Comparison of ENCODE assay signal across 16 mouse cellular contexts in the genomic region with DNA sequence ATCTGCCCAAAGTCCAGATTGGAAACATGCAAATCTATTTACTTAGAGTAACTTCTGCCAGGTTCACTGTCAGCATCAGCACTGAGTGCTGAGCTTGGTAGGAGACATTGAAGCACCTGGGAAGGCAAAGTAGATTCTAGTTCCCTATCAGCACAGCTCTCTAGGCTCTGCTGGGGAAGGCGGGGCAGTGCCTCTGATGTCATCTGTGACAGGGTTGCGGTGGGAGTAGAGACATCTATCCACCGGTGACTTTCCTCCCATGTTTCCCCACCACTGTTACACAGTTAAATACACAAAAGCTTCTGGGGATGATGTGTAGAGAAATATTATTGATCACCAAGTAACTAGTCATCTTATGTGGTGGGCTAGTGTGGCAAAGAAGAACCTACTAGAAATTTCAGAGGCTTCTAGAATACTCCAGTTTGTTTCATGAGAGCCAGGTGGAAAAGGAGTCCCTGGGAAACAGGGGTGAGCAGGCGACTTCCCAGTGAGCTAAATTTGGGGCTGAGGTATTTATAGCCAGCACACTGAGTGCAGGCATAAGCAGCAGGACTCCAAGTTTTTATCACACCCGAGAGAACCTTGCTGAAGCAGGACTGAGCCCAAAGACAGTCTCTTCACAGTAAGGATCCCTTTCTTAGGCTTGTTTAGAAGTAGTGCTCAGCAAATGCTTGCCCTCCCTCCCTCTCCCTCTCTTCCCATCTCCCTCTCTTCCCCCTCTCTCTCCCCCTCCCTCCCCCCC. TPM values are rescaled to one million over a fixed set of nuclear protein-coding genes. Genes with fewer than 3 reads are reported as not detected.
DNase-seq lines count a peak whose midpoint lies in the region; ATAC-seq and TF ChIP-seq lines count a peak whose summit lies in the region.
"Had no signal": no experiment of that assay in that cellular context is flagged by ENCODE, and none has a peak within 500 bp of the region (broad histone marks: within the 10 kb centered on the region; RNA-seq: fewer than 3 reads in every experiment).

No protein-coding gene starts in this region.

- H3K4me3 ChIP-seq in forebrain, embryonic 10.5 days = no peak overlapping the region
- no peak overlapping the region for H3K4me3 ChIP-seq in forebrain, embryonic 15.5 days
- no peak overlapping the region for H3K4me3 ChIP-seq in liver, adult 2 months (ENCODE audit: insufficient read depth, low read depth, low read length)
- H3K4me3 ChIP-seq in heart, embryonic 16.5 days (ENCODE audit: low read length) = peak overlapping the region; percentile 16; the same call in 1 of the 2 replicates
- H3K4me3 ChIP-seq: embryonic facial prominence, embryonic 12.5 days; hindbrain, embryonic 12.5 days; liver, embryonic 13.5 days had no signal

- no peak overlapping the region for H3K4me2 ChIP-seq in forebrain, embryonic 15.5 days (replicated peaks)
- peak overlapping the region; percentile 48 for H3K4me2 ChIP-seq in heart, embryonic 16.5 days (ENCODE audit: low read depth, low read length)
- H3K4me2 ChIP-seq: embryonic facial prominence, embryonic 12.5 days; hindbrain, embryonic 12.5 days; liver, embryonic 13.5 days had no signal

- no peak for TF ChIP-seq POLR2A in liver, adult 2 months (IDR thresholded peaks at IDR 0.05; ENCODE audit: extremely low read depth, insufficient read depth, low read length)

- H3K4me1 ChIP-seq in forebrain, embryonic 10.5 days = peaks cover 36% of the 10 kb centered on the region
- H3K4me1 ChIP-seq in forebrain, embryonic 15.5 days = peaks cover 20% of the 10 kb centered on the region
- H3K4me1 ChIP-seq in liver, adult 2 months (ENCODE audit: control insufficient read depth, insufficient read depth, low read length) = no peaks in the 10 kb centered on the region
- H3K4me1 ChIP-seq in heart, embryonic 16.5 days (ENCODE audit: control insufficient read depth, insufficient read depth, low read length) = peaks cover 31% of the 10 kb centered on the region
- H3K4me1 ChIP-seq: liver, embryonic 13.5 days had no signal

- TF ChIP-seq CTCF in liver, adult 2 months (IDR thresholded peaks at IDR 0.05; ENCODE audit: low read depth, low read length) = no peak

- H3K9ac ChIP-seq in forebrain, embryonic 15.5 days (replicated peaks) = no peak overlapping the region
- H3K9ac ChIP-seq in liver, adult 2 months (ENCODE audit: low read depth, low read length) = no peak overlapping the region
- peak overlapping the region; percentile 54 for H3K9ac ChIP-seq in heart, embryonic 16.5 days (ENCODE audit: low read length)
- H3K9ac ChIP-seq: embryonic facial prominence, embryonic 12.5 days; hindbrain, embryonic 12.5 days; liver, embryonic 13.5 days had no signal

- intact Hi-C loops in left cerebral cortex, postnatal 10 days (cut with DNase I) = no loop called here

- H3K36me3 ChIP-seq in forebrain, embryonic 10.5 days (replicated peaks) = no peaks in the 10 kb centered on the region
- no peaks in the 10 kb centered on the region for H3K36me3 ChIP-seq in forebrain, embryonic 15.5 days
- no peaks in the 10 kb centered on the region for H3K36me3 ChIP-seq in liver, adult 2 months (ENCODE audit: control insufficient read depth, insufficient read depth, low read length)
- H3K36me3 ChIP-seq in heart, embryonic 16.5 days (ENCODE audit: control insufficient read depth, insufficient read depth) = no peaks in the 10 kb centered on the region
- H3K36me3 ChIP-seq: embryonic facial prominence, embryonic 12.5 days; hindbrain, embryonic 12.5 days; liver, embryonic 13.5 days had no signal

- ATAC-seq in forebrain, embryonic 15.5 days (replicated peaks) = no peak
- ATAC-seq in heart, embryonic 16.5 days (replicated peaks; ENCODE audit: extremely low read depth, insufficient read depth, low FRiP score) = peak; percentile 79
- ATAC-seq: intestine, embryonic 16.5 days; midbrain, embryonic 16.5 days had no signal

- H3K79me2 ChIP-seq in liver, adult 2 months (ENCODE audit: control insufficient read depth, insufficient read depth, low read length) = no peaks in the 10 kb centered on the region

- no peaks in the 10 kb centered on the region for H3K9me3 ChIP-seq in forebrain, embryonic 10.5 days
- no peaks in the 10 kb centered on the region for H3K9me3 ChIP-seq in forebrain, embryonic 15.5 days
- H3K9me3 ChIP-seq in heart, embryonic 16.5 days (replicated peaks; ENCODE audit: control insufficient read depth, low read length) = no peaks in the 10 kb centered on the region
- H3K9me3 ChIP-seq: embryonic facial prominence, embryonic 12.5 days; hindbrain, embryonic 12.5 days; liver, embryonic 13.5 days had no signal

- H3K27me3 ChIP-seq in forebrain, embryonic 10.5 days (ENCODE audit: poor library complexity, severe bottlenecking) = no peaks in the 10 kb centered on the region; the same call in 1 of the 2 replicates
- H3K27me3 ChIP-seq in forebrain, embryonic 15.5 days = no peaks in the 10 kb centered on the region
- no peaks in the 10 kb centered on the region for H3K27me3 ChIP-seq in liver, adult 2 months (ENCODE audit: control insufficient read depth, insufficient read depth, low read length)
- H3K27me3 ChIP-seq in heart, embryonic 16.5 days (ENCODE audit: control insufficient read depth, insufficient read depth, low read length) = no peaks in the 10 kb centered on the region
- H3K27me3 ChIP-seq: embryonic facial prominence, embryonic 12.5 days; hindbrain, embryonic 12.5 days; liver, embryonic 13.5 days had no signal

- 0 out of 2 replicates have a peak overlapping the region, but pooled peaks have one; percentile 17 for H3K27ac ChIP-seq in forebrain, embryonic 10.5 days
- H3K27ac ChIP-seq in forebrain, embryonic 15.5 days (replicated peaks) = no peak overlapping the region
- no peak overlapping the region for H3K27ac ChIP-seq in liver, adult 2 months (replicated peaks; ENCODE audit: insufficient read depth, low read depth, low read length)
- peak overlapping the region; percentile 93 for H3K27ac ChIP-seq in heart, embryonic 16.5 days (ENCODE audit: low read length)
- H3K27ac ChIP-seq: embryonic facial prominence, embryonic 12.5 days; hindbrain, embryonic 12.5 days; liver, embryonic 13.5 days had no signal

- no peak for DNase-seq in forebrain, embryonic 10.5 days (ENCODE audit: extremely low spot score, low spot score)
- DNase-seq in liver, adult 2 months (ENCODE audit: extremely low read depth, low read depth, low spot score) = peak; percentile 3
- no peak for DNase-seq in liver
- no peak for DNase-seq in urinary bladder, postnatal 36 days (ENCODE audit: low spot score in 2 of 2)
- DNase-seq in left cerebral cortex, postnatal 10 days (ENCODE audit: extremely low spot score in 1 of 2, low spot score in 2 of 2) = no peak
- no peak for DNase-seq in embryo, embryonic 9.5 days (ENCODE audit: extremely low spot score)
- DNase-seq: cerebellum, adult 11-12 months; liver, embryonic 13.5 days; right cerebral cortex, postnatal 4 days; thymus, postnatal 14 days had no signal

- WGBS in forebrain, embryonic 10.5 days = 84% methylated on average over 5 of the region's 5 CpGs
- 80% methylated on average over 5 of the region's 5 CpGs for WGBS in forebrain, embryonic 15.5 days
- WGBS in liver, adult 2 months = 80% methylated on average over 5 of the region's 5 CpGs
- 33% methylated on average over 5 of the region's 5 CpGs for WGBS in heart, embryonic 16.5 days

RNA-seq across cellular contexts. Expression of a gene that starts 9.6 kb away (rescaled TPM):
- polyA plus RNA-seq in forebrain, embryonic 10.5 days (2016; fragmentation: Nextera tagmentation; extraction: Ambion mirVana) = 16.0 and 21.8 TPM in 2 replicates
- 282 and 283 TPM in 2 replicates for polyA plus RNA-seq in forebrain, embryonic 15.5 days (2015; fragmentation: Nextera tagmentation; extraction: Ambion mirVana)
- total RNA-seq in liver, adult 2 months (2014; rRNA removed) = 50.0 and 51.3 TPM in 2 replicates
- 16.4 and 18.2 TPM in 2 replicates for polyA plus RNA-seq in liver, adult 2 months (2012; rRNA removed)
- polyA plus RNA-seq in heart, embryonic 16.5 days (2015; fragmentation: Nextera tagmentation; extraction: Ambion mirVana) = 56.7 and 60.1 TPM in 2 replicates
- total RNA-seq in left cerebral cortex, postnatal 10 days (2021) = 100 to 1,000 TPM; 105 to 109 TPM

Comparison
In these comparisons a context has a peak if more than half of its experiments do, and no peak if none do; other contexts are left out.
1. H3K27ac ChIP-seq: peak in forebrain, embryonic 10.5 days (single experiment) and heart, embryonic 16.5 days (single experiment); none in forebrain, embryonic 15.5 days (single experiment) and liver, adult 2 months (single experiment).